Mouse (Mus musculus): ENCODE data around the gene Pde4d.
A peak's percentile ranks its signal among the peaks of the same experiment; 100 is the strongest.

Gene Pde4d

GRCm38 (mm10) chr13:109985892-109986291 is 1536.1 kb downstream of the Pde4d start:
- DNase-seq: no peak

- peak; percentile 52 for DNase-seq
These were observed 1543.2 kb downstream of the Pde4d start for GRCm38 (mm10) chr13:109992775-109993505.

GRCm38 (mm10) chr13:109994240-109994764 is 1544.6 kb downstream of the Pde4d start:
- peak; percentile 39 for DNase-seq

- no peak for DNase-seq
These were observed 1552.3 kb downstream of the Pde4d start for GRCm38 (mm10) chr13:110002081-110002480.
